Mouse (Mus musculus) liver, embryonic 15.5 days (tissue): ENCODE measurements around the gene Ier2. TPM values are rescaled to one million over a fixed set of nuclear protein-coding genes. Genes with fewer than 3 reads are reported as not detected.

Experiments
- ATAC-seq: fragments of 200-750 bp; cut with Nextera tagmentation; 2 replicates; pipeline ENCODE4 v1.8.0; 2017; ENCODE audit warnings: moderate number of reproducible peaks, mild to moderate bottlenecking, moderate library complexity; ENCODE audit not compliant: insufficient read depth
- H3K27ac ChIP-seq: fragments of 300-500 bp; sonication (generic); replicated peaks from 2 replicates; pipeline ENCODE4 v1.5.1; 2015; ENCODE audit warnings: mild to moderate bottlenecking, inconsistent platforms
- H3K27me3 ChIP-seq: fragments of 300-500 bp; sonication (generic); 2 replicates; pipeline ENCODE4 v1.6.1; 2015; ENCODE audit warnings: mild to moderate bottlenecking, inconsistent platforms
- H3K36me3 ChIP-seq: fragments of 300-500 bp; sonication (generic); replicated peaks from 2 replicates; pipeline ENCODE4 v1.6.1; 2015; ENCODE audit warnings: moderate library complexity, mild to moderate bottlenecking, inconsistent platforms
- H3K4me1 ChIP-seq: fragments of 300-500 bp; sonication (generic); replicated peaks from 2 replicates; pipeline ENCODE4 v1.6.1; 2015; ENCODE audit warnings: inconsistent platforms
- H3K4me2 ChIP-seq: fragments of 300-500 bp; sonication (generic); 2 replicates; pipeline ENCODE4 v1.6.1; 2015; ENCODE audit warnings: moderate library complexity, mild to moderate bottlenecking, inconsistent platforms
- H3K4me3 ChIP-seq: fragments of 300-500 bp; sonication (generic); replicated peaks from 2 replicates; pipeline ENCODE4 v1.5.1; 2015; ENCODE audit warnings: mild to moderate bottlenecking, inconsistent platforms
- H3K9ac ChIP-seq: fragments of 300-500 bp; sonication (generic); 2 replicates; pipeline ENCODE4 v1.6.1; 2015; ENCODE audit warnings: moderate library complexity, mild to moderate bottlenecking, inconsistent platforms
- H3K9me3 ChIP-seq: fragments of 300-500 bp; sonication (generic); replicated peaks from 2 replicates; pipeline ENCODE4 v1.6.1; 2016; ENCODE audit warnings: inconsistent platforms
- WGBS: fragments of 180-500 bp; shearing (Covaris S2); methylation state at CpG from one replicate; pipeline ENCODE4 v1.1.7; 2015; ENCODE audit warnings: mixed read lengths; ENCODE audit not compliant: insufficient replicate concordance; 5-methylcytosine and 5-hydroxymethylcytosine counted together
- polyA plus RNA-seq: library from polyadenylated mRNA; unstranded; fragments of >200 nt; fragmentation: Nextera tagmentation; extraction: Ambion mirVana; gene quantifications from 2 replicates; pipeline ENCODE4 v1.2.1, GENCODE M21; 2015

The Ier2 gene
- polyA plus RNA-seq, 1 experiment from 2014 or later: 23.1 TPM

DNA sequence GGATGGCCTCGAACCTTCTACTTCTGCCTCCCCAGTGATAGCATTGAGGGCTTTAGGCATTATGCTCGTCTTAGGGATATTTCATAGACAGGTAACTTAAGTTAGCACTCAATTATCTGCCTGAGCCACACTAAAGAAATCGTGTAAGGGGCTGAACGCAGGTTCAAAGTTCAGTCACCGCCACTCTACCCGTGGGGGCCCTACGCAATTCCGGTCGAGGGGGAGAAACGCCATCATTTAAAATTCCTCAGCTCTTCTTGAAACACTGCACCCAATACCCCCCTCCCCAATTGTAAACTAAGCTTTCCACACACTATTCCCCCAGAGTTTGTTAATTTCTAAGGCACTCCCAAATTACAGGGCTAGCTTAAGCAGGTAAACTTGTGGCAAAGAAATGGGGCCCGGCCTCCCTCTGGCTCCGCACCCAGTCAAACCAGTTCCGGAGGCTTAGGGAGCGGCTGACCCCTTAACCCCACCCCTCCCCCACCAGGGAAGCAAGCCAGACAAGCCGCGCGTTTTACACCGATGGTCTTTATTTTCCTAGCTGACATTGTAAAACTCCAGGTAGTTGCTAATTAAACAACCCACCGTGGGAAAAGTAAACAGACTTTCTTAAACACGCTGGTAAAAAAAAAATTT lies 1.7 kb downstream of the Ier2 start:
- Histone ChIP-seq H3K9ac (peak overlapping the region; percentile 84), H3K9me3 (no peaks in the 10 kb centered on the region), H3K27me3 (peaks cover 7% of the 10 kb centered on the region; the same call in 1 of the 2 replicates), H3K4me3 (peak overlapping the region; percentile 76), H3K27ac (peak overlapping the region; percentile 96), H3K4me1 (peaks cover 84% of the 10 kb centered on the region), H3K4me2 (peak overlapping the region; percentile 99), H3K36me3 (no peaks in the 10 kb centered on the region)
- WGBS: under 1% methylated on average over 20 of the region's 20 CpGs
- no peak for ATAC-seq

DNA sequence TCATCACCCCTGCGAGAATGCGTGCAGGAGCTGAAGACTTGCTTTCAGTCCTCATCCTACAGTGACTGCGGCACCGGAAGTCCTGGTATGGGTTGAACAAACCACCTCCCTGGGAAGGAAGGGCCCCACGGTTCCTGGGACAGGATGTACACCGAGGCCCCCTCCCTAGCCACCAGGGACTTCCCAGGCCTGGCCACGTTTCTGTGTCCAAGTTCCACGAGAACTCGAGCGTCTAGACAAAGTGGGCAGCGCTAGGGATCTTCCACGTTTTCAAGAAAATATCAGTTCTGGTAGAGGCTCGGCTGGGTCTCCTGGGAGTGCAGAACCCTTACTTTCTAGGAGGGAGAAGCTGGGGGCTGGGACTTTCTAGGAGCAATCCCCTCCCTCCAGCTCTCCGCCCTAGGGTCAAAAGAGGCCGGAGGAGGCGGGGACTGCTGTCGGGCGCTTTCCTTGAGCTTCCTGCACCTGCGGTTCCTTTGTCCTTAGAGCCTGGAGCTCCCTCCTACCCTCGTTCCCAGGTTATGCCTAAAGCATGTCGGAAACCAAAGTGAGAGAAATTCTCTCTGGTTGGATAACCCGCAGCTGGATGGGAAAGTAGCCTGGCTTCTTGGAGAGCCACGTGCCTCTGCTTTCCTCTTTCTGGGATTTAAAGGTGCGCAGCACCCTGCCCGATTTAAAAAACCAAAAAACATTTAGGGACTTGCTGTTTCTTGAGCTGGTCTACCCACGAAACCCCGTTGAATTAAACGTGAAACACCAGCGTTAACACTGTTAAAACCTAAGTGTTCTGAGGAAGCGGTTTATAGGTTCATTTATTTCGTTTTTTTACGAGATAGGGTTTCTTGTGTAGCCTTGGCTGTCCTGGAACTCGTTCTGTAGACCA lies 2.5 kb downstream of the Ier2 start:
- ATAC-seq: no peak
- Histone ChIP-seq H3K4me3 (peak overlapping the region; percentile 76), H3K9ac (peak overlapping the region; percentile 84), H3K27me3 (peaks cover 14% of the 10 kb centered on the region), H3K36me3 (no peaks in the 10 kb centered on the region), H3K27ac (peak overlapping the region; percentile 96), H3K4me2 (peak overlapping the region; percentile 99), H3K9me3 (no peaks in the 10 kb centered on the region), H3K4me1 (peaks cover 83% of the 10 kb centered on the region)
- WGBS: 2% methylated on average over 33 of the region's 33 CpGs

DNA sequence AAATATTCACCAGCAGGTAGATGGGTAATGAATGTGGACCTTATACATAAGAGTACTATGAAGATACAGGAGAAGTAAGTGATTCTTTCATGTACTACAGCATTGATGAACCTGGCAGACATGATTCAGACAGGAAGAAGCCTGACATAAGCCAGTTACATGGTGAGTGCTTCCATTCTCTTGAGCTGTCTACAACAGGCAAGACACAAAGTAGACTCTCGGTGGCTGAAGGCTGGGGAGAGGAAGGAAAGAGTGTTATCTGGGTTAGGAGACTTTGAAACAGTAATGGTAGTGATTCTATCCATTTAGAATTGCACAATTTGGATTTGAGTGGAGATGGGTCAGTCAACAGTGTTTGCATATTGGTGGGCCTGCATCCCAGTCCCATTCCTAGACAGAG lies 3.7 kb downstream of the Ier2 start:
- no peak overlapping the region for H3K4me3 ChIP-seq
- H3K36me3 ChIP-seq: no peaks in the 10 kb centered on the region
- ATAC-seq: no peak
- 13% methylated on average over 1 of the region's 1 CpGs for WGBS
- H3K9me3 ChIP-seq: no peaks in the 10 kb centered on the region
- no peak overlapping the region for H3K9ac ChIP-seq
- peaks cover 87% of the 10 kb centered on the region for H3K4me1 ChIP-seq
- peaks cover 24% of the 10 kb centered on the region for H3K27me3 ChIP-seq
- 0 out of 2 replicates have a peak overlapping the region, but pooled peaks have one; percentile 96 for H3K27ac ChIP-seq
- no peak overlapping the region for H3K4me2 ChIP-seq

- Histone ChIP-seq H3K9me3 (no peaks in the 10 kb centered on the region), H3K27me3 (peaks cover 24% of the 10 kb centered on the region), H3K9ac (no peak overlapping the region), H3K36me3 (no peaks in the 10 kb centered on the region), H3K4me2 (peak overlapping the region; percentile 90), H3K4me3 (no peak overlapping the region), H3K4me1 (peaks cover 83% of the 10 kb centered on the region), H3K27ac (peak overlapping the region; percentile 72)
- no peak for ATAC-seq
- 54% methylated on average over 4 of the region's 4 CpGs for WGBS
Observed at GRCm38 (mm10) chr8:84657680-84658079, 5.0 kb downstream of the Ier2 start.

GRCm38 (mm10) chr8:84657203-84657602 lies 5.4 kb downstream of the Ier2 start:
- ATAC-seq: no peak
- Histone ChIP-seq H3K4me3 (peak overlapping the region; percentile 52; the same call in 1 of the 2 replicates), H3K9ac (peak overlapping the region; percentile 54)

GRCm38 (mm10) chr8:84656641-84657126 lies 6.0 kb downstream of the Ier2 start:
- ATAC-seq: peak; percentile 50
- H3K4me1 ChIP-seq: peaks cover 73% of the 10 kb centered on the region
- no peaks in the 10 kb centered on the region for H3K36me3 ChIP-seq

More at GRCm38 (mm10) chr8:84657203-84657602, 5.4 kb downstream of the Ier2 start:
- H3K27me3 ChIP-seq: peaks cover 24% of the 10 kb centered on the region
- H3K4me1 ChIP-seq: peaks cover 78% of the 10 kb centered on the region
- no peaks in the 10 kb centered on the region for H3K36me3 ChIP-seq
- no peaks in the 10 kb centered on the region for H3K9me3 ChIP-seq
- H3K27ac ChIP-seq: peak overlapping the region; percentile 72
- H3K4me2 ChIP-seq: peak overlapping the region; percentile 90

DNA sequence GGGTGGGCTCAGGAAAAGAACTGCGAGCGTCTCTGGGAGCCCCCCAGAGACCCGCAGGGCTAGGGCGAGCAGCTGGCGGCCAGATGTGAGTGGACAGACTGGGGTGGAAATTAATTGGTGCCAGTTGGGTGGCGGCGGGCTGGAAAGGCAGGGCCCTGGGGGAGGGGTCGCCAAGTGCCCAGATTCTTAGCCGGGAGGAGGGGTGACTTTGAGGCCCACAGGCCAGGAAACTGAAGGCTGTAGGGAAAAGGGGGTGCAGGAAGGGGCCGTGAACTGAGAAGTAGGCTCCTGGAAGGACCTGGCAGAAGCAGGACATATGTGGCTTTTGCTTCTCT lies 6.5 kb downstream of the Ier2 start:
- ATAC-seq: no peak

More at GRCm38 (mm10) chr8:84656641-84657126, 6.0 kb downstream of the Ier2 start:
- no peaks in the 10 kb centered on the region for H3K9me3 ChIP-seq
- H3K27me3 ChIP-seq: peaks cover 24% of the 10 kb centered on the region
- under 1% methylated on average over 23 of the region's 23 CpGs for WGBS
- H3K4me3 ChIP-seq: peak overlapping the region; percentile 52
- H3K27ac ChIP-seq: peak overlapping the region; percentile 72
- H3K9ac ChIP-seq: peak overlapping the region; percentile 54
- H3K4me2 ChIP-seq: peak overlapping the region; percentile 90

DNA sequence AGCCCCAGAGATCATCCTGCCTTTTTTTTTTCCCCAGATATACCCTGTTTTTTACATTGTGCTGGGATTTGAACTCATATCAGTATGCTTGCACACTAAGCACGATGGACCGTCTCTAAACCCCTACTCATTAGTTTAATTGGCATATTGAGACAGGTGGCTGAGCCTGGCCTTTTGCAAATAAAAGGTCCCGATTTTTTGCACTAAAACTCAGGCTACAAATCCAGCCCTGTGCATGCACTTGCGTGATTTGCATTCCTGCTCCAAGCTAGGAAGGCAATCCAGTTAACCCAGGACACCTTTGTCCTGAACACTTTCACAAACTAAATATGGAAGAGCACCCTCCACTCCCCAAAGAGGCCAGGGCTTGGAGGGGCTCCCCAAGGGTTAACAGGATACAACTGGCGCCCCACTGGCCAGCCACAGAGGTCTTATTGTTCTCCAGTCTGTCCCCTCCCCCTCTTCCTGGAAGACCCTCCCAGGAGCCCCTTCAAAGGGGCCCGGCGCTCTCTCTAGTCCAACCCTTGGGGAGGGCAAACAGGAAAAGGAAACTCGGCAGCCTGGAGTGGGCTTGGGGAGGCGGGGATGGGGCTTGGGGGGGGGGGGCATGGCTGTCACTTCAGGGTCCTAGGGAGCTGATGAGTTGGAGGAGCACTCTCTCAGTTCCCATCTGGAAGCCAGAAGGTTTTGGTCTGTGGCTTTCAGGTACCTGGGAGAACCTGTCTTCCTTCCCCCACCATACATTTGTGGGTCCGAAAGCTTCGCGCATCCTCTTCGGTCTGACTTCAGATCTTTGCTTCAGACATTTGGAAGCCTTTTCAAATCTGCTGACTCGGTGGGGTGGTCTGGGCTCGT lies 7.1 kb downstream of the Ier2 start:
- Histone ChIP-seq H3K4me3 (peak overlapping the region; percentile 52), H3K9me3 (no peaks in the 10 kb centered on the region), H3K9ac (peak overlapping the region; percentile 54; the same call in 1 of the 2 replicates), H3K27ac (peak overlapping the region; percentile 72), H3K4me1 (peaks cover 62% of the 10 kb centered on the region), H3K4me2 (peak overlapping the region; percentile 90), H3K36me3 (no peaks in the 10 kb centered on the region), H3K27me3 (peaks cover 24% of the 10 kb centered on the region)
- ATAC-seq: 0 out of 2 replicates have a peak, but pooled peaks have one; percentile 13
- 7% methylated on average over 15 of the region's 15 CpGs for WGBS

More for the DNA sequence above, 6.5 kb downstream of the Ier2 start:
- 4% methylated on average over 10 of the region's 10 CpGs for WGBS
- no peaks in the 10 kb centered on the region for H3K9me3 ChIP-seq
- peaks cover 24% of the 10 kb centered on the region for H3K27me3 ChIP-seq
- peak overlapping the region; percentile 52 for H3K4me3 ChIP-seq
- H3K4me1 ChIP-seq: peaks cover 68% of the 10 kb centered on the region
- peak overlapping the region; percentile 54 for H3K9ac ChIP-seq
- no peaks in the 10 kb centered on the region for H3K36me3 ChIP-seq
- peak overlapping the region; percentile 90 for H3K4me2 ChIP-seq
- H3K27ac ChIP-seq: peak overlapping the region; percentile 72

GRCm38 (mm10) chr8:84654597-84654996 lies 8.1 kb downstream of the Ier2 start:
- Histone ChIP-seq H3K27ac (no peak overlapping the region), H3K36me3 (no peaks in the 10 kb centered on the region), H3K27me3 (peaks cover 24% of the 10 kb centered on the region), H3K9me3 (no peaks in the 10 kb centered on the region), H3K9ac (no peak overlapping the region), H3K4me3 (no peak overlapping the region), H3K4me2 (no peak overlapping the region), H3K4me1 (peaks cover 57% of the 10 kb centered on the region)
- ATAC-seq: no peak
- WGBS: 35% methylated on average over 4 of the region's 4 CpGs

- no peak for ATAC-seq
- peaks cover 24% of the 10 kb centered on the region for H3K27me3 ChIP-seq
- H3K4me2 ChIP-seq: peak overlapping the region; percentile 20
- H3K4me1 ChIP-seq: peaks cover 47% of the 10 kb centered on the region
- H3K27ac ChIP-seq: peak overlapping the region; percentile 38; the same call in 1 of the 2 replicates
- WGBS: 54% methylated on average over 9 of the region's 9 CpGs
- no peak overlapping the region; the same call in 1 of the 2 replicates for H3K9ac ChIP-seq
- no peaks in the 10 kb centered on the region for H3K36me3 ChIP-seq
- 0 out of 2 replicates have a peak overlapping the region, but pooled peaks have one; percentile 11 for H3K4me3 ChIP-seq
- no peaks in the 10 kb centered on the region for H3K9me3 ChIP-seq
Observed at GRCm38 (mm10) chr8:84653092-84653631, 9.5 kb downstream of the Ier2 start.
